Mouse (Mus musculus) ES-CJ7 (cell line): ENCODE measurements at regions not wholly inside any gene's neighbourhood (a gene's known extent, or its start where the extent isn't known, plus 50 kb on each side); places are given as distances from the start of the nearest gene placed in this dataset.

Experiments used
- DNase-seq: peaks from one replicate; pipeline ENCODE4 v3.0.0; 2011; ENCODE audit warnings: low read depth, low spot score

- DNase-seq: no peak
Observed at GRCm38 (mm10) chr2:11119301-11119700, 52.6 kb upstream of the Prkcq start.
